Mouse (Mus musculus) adrenal gland, adult 2 months (tissue): ENCODE measurements at regions not wholly inside any gene's neighbourhood (a gene's known extent, or its start where the extent isn't known, plus 50 kb on each side); places are given as distances from the start of the nearest gene placed in this dataset.

Source experiments
- DNase-seq: peaks from one replicate; pipeline ENCODE4 v3.0.0; 2021

DNA sequence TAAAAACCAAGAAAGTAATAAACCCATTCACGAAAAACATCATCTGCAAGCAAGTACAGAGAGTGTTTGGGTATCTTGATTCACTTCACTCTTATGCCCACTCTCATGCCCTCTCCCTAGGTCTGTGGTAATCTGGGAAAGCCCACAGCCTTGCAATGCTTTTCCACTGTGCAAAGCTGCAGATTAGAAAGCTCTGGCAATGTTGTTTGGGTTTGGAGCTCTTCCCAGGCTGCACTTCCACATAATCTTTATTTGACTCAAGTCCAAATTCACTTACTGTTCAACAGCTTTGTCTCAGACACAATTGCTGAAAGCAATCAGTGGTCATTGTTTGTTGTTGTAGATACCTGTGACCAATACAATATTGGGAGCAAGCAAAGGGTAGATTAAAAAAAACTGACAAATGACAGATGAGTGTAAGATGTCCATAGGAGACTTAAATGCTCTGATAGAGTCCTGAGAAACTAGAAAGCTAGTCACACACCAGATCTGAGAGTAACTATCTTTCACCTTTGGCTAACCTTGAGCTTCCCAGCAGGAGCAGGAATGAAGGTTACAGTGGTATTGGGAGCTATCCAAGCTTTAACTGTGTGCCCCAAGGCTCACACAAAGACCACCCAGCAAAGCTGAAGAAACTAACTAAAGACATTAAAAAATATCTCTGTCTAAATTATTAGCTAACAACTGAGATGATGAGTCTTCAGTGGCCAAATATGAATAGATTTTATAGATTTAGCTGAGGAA is 325.7 kb upstream of the Klf12 start:
- peak; percentile 5 for DNase-seq

DNA sequence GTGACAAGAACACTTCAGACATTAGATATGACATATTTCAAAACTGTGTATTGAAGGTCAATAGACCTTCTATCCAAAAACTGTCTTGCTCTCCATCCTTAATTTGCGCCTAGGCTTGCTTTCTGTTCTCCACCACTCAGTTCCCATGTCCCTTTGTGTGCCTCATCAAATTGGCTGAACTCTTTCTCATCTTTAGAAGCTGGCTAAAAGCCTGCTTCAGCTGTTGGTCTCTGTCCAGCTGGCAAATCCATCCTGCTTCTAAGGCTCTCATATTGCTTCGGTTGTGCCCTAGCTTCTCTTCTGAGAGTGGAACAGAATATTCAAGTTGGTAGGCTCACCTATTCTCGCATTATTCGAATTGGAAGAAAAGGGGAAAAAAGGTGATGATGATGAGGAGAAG is 322.6 kb upstream of the Klf12 start:
- peak; percentile 15 for DNase-seq

DNA sequence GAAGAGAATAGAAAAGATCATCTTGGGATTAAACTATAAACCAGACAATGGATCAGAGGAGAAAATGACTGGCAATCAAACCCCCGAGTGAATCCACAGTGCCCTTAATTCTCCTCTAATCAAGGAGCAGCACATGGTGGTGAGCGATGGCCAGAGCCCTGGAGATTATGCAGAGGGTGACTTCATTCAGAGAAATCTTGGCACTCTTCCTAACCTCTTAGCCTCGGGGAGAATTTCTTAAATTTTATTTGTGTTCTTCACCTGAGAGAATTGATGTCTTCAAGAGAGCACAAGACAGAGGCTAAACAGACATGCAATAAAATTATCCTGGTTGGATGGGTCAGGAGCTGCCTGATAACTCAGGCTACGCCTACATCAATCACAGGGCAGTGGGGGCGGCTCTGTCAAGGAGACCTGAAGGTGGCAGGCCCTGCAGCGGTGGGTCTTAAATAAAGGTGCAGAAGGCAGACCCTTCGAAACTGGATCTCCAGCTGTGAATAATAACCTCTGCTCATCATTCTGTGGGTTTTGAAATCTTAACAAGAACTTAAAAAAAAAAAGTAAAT is 316.5 kb upstream of the Klf12 start:
- no peak for DNase-seq

DNA sequence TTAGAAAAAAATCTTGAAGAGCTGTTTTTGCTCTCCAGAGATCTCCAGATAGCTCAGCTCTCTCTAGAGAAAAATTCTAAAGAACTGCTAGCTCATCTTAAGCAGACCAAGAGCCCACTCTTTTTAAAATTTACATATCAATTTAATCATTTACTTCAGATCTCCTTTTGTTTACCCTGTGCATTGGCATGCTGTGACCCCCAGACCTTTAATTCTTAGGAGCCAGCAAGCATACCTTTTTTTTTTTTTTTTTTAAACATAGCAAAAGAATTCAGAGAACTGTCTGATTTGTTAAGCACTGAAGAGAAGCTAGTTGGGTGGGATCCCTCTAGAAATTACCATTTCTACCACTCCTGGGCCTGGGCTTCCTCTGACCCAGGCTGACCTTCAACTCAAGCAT is 285.5 kb upstream of the Klf12 start:
- no peak for DNase-seq

DNA sequence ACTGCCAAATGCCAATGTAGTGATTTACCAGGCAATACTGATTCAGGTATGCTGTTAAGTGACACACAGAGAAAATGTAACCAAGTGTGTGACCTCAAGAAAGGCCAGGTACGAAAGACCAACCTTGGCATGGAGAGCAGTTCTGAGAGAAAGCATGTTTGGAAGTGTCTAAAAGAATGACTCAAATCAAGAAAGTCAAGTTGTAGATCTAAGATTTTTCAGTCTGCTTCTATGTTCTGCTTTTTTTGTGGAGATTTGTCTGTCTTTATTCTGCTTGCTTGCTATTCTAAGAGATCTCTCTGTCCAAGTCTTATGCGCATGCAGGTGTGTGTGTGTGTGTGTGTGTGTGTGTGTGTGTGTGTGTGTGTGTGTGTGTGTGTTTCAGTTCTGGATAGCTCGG is 277.4 kb upstream of the Klf12 start:
- no peak for DNase-seq

DNA sequence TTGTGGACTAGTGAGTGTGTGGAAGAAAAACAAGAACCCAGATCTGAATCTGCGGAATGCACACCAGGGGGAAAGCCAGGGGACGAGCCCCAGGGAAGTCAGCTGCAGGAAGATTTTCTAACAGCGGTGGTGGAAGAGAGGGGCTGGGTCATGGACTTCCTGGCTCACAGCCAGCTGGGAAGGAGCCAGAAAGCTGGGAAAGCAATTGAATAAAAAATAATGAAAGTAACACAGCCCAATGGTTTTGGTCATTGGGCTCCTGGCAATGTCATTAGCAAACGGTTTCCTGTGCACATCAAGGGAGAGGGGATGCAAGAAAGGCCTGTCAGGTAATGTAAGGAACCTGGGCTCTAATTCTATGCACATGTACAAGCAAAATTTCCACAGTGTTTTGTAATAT is 273.9 kb upstream of the Klf12 start:
- DNase-seq, result peak; percentile 10

DNA sequence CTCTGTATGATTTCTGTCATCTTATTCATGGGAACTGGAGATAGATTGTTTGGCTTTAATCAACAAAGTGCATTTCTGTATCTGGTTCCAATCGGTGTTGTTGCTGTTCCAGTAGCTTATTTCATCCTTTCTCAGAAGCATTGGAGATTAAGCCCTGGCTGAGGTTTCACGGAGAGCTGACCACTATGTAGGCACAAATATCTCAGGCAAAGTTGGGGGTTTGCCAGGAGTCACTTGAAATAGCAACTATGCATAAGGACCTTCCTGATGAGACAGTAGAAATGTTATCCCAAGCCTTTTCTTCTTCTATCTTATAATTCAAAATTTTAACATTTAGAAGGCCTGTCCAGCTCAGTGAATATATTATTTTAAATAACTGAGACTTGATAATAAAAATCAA is 268.0 kb upstream of the Klf12 start:
- DNase-seq, result no peak

DNA sequence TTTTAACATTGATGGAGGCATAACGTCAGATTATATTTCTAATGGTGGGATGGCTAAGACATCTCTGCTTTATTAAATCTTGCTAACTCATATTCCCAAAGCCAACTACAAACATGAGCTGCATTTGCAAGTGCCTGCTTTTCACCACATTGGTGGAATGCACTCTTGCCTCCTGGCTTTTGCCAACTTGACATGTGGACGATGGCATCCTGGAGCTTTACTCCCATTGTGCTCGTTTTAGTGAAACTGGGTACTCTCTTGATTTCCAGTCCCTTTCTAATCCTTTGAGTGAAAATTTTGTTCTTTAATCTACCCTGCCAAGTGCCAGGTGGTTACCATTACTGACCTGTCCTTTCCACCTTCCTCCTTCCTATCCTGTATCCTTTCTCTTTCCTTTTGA is 265.8 kb upstream of the Klf12 start:
- DNase-seq, result no peak

DNA sequence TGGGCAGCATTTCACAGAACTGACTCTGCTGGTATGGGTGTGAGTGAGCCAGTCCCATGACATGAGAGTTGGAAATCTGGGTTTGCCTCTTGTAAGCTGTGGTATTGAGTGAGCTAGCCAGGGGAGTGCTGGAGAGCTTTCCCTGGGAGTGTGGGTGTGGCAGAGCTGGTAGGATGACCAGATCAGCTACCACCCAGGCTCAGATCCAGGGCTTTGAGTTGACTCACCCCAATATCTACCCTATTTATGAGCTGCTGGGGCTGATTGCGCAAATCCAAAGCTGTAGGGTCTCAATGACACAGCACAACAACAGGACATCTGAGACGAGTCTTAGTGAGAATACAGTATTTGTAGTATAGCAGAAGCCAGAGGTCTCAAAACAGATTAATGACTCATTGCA is 245.7 kb upstream of the Klf12 start:
- no peak for DNase-seq

DNA sequence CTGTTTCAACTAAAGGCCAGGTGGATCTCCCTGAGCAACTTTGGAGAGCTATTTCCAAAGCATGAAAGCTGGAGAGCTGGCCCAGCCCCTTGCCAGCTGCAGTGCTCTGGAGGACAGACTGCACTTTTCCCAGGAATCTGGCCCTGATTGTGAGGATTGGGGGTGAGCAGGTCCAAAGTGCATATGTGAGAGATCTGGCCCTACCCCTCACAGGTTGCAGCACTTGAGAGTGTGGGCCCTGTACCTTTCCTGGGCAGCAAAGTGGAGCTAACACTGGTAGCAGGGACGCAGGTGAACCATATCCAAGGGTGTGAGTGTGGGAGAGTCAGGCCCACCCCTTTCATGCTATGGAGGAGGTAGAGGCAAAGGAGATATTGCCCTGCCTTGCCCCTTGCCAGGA is 245.3 kb upstream of the Klf12 start:
- DNase-seq, result no peak

DNA sequence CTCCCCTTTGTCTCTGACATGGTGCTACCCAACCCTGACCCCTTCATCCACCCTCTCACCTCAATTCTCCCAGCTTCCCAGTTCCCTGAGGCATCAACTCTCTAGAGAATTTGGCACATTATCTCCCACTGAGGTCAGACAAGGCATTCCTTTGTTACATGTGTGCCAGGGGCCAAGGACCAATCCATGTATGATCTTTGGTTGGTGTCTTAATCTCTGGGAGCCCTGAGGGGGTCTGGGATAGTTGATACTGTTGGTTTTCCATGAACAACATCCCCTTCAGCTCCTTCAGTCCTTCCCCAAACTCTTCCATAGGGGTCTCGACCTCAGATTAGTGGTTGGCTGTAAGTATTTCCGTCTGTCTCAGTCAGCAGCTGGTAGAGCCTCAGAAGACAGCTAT is 224.9 kb upstream of the Klf12 start:
- no peak for DNase-seq

DNA sequence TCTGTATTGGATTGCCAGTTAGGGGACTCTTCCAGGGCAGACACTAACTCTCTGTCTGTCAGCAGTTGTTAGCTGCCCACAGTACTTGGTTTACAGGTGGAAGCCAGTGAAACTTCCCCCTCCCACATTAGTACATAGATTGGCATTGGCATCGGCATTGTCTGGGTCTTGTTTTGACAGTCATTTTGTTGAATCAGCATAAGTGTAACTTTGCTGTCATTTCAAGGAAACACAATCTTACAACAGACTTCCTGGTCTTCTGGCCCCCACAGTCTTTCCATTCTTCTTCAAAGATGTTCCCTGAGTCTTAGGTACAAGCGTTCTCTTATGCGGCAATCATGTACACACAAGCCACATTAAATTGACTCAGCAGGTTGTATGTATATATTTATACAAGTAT is 223.6 kb upstream of the Klf12 start:
- DNase-seq, result no peak

DNA sequence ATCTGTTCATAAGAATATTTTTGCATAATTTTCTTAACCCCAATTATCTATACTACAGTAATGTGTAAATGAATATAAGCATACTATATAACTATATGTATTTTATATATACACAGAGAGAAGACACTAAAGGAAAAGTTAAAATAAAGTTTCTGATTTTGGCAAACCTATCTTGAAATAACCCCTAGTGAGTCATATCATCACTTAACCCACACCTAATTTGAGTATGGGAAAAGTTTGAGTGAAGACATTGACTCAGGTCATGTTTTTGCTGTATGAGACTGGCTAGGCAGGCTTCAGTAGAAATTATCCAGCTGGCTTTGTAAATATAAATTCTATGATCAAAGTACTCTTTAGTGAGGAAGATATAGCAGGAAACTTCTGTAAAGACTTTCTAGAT is 223.1 kb upstream of the Klf12 start:
- no peak for DNase-seq

DNA sequence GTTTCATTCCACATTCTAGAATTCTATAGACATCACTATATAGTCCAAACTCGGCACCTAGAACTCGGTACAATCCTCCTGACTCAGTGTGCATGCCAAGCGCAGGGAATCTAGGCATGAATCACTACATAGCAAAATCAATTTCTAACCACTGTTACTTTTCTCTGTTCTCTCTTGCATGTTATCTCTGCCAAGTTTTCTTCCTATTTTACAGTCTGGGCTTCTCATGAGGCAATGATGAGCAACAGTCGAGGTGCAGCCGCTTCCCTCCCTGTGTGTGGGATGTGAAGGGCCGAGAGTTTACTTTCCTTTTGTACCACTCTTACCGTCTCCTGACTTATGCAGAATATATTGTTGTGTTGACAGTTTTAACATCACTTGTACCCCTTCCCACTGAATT is 204.4 kb upstream of the Klf12 start:
- no peak for DNase-seq

DNA sequence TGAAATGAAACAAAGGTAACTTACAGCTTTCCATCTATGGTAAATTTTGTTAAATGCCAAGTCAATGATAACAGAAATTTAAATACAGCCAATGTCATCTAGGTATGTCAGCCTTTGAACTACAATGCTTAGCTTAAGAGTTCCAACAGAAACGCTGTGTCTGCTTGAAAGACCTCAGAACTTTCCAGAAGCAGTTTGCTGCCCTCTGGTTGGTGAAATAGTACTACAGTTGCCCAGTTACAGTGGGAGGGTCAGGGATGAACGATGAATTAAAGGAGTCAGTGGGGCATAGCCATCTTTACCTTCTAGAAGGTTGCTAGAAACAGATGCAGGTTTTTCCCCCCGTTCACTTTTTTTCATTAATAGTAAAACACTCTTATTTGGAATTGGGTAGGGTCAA is 201.0 kb upstream of the Klf12 start:
- DNase-seq, result no peak

DNA sequence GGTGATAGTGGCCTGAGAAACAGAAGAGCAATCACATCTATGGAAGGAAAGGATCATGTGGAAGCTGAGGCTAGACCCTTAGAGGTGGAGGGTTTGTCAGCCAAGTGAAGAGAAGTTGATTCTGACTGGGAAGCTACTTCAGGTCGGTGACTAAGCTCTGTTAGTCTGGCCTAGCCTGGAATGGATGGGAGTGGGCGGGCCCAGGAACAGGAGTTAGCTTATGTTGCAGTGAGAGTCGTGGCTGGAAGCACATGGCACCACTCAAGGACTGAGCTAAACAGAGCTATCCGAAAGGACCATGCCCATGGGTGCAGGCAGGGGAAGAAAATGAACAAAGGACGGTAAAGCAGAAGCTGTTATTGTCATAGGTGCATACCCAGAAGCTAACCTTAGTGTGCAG is 199.6 kb upstream of the Klf12 start:
- DNase-seq, result no peak

DNA sequence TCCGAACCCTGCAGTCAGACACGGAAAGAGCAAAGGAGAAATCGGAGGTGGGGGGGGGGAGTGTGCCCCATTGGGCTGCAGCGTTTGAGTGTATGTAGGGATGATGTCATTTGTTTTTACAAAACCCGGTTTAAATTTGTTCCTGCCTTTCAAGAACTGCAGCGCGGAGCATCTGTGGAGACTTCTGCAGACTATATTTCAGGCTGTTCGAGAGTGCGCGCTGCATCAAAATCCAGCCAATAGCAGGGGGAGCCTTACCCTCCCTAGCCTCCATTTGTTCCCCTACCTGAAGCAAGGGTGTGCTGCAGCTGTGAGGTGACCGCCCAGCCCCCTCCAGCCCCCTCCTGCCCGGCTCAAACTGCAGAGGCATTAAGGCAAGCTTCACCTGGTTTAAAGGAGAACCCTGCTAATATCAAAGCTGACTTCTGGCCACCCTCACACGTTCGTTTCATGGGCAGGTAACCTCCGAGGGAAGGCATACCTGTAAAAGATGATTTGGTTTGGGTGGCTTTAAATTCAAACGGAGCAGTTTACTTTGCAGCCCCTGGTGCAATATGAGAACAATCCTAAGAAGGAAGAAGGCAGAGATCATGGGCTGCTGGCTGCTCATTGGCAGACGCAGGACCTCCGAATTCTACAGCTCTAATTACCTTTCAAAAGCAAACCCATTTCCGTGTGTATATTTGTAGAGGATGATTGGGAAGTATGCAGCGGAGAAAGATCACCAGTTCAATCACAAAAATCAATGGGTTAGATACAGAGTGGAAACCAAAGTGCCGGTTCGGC is 193.3 kb upstream of the Klf12 start:
- no peak for DNase-seq

DNA sequence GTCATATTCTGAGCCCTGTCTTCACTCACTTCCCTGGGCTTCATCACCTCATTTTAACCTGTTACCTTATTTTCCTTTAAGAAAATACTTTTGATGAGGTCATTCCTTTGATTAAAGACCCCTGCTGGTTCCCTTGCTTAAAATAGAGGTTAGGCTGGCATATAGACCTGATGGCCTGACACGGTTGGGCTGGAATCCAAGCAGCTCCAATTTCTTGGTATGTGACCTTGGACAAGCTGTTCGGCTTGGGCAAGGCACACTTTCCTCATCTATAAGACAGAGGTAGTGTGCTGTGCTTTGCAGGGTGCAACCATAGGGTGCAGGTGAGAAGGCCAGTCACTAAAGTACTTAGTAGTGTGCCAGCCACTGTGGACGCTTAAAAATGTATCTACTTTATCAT is 183.8 kb upstream of the Klf12 start:
- DNase-seq, result no peak

DNA sequence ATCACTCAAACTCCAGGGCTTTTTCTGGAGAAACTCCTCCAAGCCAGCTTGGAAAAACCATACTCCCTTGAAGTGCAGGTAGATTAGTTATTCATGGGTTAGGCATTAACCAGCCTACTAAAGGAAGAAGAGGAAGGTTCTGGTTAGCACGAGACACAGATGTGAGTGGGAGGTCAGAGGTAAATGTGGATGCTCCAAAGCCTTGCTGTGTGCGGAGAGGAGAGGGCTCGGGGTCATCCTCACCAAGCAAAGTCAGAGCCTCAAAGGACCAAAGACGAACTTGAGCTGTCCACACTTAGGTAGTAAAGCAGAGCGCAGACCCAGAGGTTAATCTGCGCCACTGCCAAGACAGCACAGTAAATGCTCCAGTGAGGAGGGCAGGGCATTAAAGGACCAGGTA is 177.8 kb upstream of the Klf12 start:
- DNase-seq, result no peak

DNA sequence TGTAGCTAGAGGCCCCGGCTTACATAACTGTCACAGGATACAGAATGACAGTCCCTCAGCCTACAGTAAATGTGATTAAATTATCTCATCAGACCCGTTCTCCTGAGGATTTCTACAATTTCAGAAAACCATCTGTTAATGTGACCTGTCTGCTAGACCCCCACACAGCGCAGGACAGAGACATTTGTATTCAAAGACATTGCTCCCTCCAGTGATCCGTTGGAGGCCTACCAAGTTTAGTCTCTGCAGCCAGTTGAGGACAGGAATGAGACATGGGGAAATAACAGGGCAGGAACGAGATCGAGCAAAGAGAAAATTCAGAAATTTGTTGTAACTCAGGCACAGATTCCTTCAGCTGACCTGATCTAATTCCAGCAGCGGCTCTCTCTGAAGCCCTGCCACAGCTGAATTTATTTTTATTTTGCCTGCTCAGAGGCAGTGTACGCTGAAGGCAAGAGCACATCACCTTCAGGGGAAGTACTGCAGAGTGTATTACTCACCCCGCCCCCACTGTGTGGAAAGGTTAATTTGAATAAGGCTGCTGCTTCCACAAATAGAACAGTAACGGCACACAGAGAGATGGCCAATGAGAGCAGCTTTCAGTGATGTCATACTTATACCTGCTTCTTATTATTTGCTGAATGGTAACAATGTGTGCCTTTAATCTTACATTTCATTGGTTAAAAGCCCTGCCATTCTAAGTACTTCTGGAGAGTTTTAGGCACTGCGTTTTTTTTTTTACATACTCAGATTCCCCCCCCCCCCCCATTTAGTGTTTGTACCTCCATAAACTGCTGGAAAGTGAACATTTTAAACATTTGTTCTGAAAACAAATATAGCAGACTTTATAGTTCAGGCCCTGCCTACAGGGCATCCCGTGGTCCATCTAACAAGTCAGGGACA is 176.9 kb upstream of the Klf12 start:
- peak; percentile 11 for DNase-seq

DNA sequence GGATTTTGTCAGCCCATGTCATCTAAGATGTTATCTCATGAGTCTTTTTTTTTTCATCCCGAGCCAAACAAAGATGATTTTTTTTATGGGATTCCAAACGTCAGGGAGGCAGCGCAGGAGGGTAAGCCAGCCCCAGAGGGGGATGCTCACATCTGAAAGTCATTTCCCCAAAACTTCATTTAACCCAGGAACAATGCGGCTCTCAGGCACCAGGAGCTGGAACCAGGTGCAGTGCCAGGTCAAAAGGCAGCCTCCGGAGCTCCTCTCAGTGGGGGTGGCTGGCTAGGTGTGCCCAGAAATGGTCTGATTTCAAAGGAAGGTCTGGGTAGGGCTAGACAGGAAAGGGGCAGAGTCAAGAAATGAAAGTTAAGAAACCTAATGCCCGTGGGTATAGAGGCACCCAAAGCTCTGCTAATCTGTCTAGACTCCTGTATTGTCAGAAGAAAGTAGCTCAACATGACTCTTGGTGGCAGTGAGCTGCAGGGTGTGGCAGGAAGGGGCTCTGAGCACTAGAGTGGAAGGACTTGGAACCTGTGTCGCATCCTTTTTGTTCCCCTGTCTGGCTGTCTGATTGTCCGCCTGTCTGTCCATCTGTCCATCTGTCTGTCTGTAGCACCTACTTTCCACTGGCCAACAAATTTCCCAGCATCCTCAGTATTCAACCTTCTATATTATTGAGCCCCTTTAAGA is 175.3 kb upstream of the Klf12 start:
- no peak for DNase-seq
